Mouse (Mus musculus) testis, adult 2 months (tissue): ENCODE measurements around the gene Macrod1. TPM values are rescaled to one million over a fixed set of nuclear protein-coding genes. Genes with fewer than 3 reads are reported as not detected.

Experiments
- H3K27ac ChIP-seq: fragments of 200-500 bp; 2 replicates; pipeline ENCODE4 v1.5.1; 2012; ENCODE audit warnings: low read depth, low read length; ENCODE audit not compliant: control insufficient read depth, insufficient read depth
- H3K27me3 ChIP-seq: fragments of 200-500 bp; 2 replicates; pipeline ENCODE4 v1.6.1; 2012; ENCODE audit warnings: mild to moderate bottlenecking, low read length, moderate library complexity; ENCODE audit not compliant: control insufficient read depth, insufficient read depth
- H3K36me3 ChIP-seq: fragments of 200-500 bp; 2 replicates; pipeline ENCODE4 v1.6.1; 2012; ENCODE audit warnings: mild to moderate bottlenecking, low read length; ENCODE audit not compliant: control insufficient read depth, insufficient read depth
- H3K4me1 ChIP-seq: fragments of 200-500 bp; 2 replicates; pipeline ENCODE4 v1.6.1; 2012; ENCODE audit warnings: low read length; ENCODE audit not compliant: control insufficient read depth, insufficient read depth
- H3K4me3 ChIP-seq: fragments of 200-500 bp; 2 replicates; pipeline ENCODE4 v1.5.1; 2012; ENCODE audit warnings: low read depth, mild to moderate bottlenecking, low read length, moderate library complexity, mixed read lengths; ENCODE audit not compliant: control insufficient read depth
- CTCF ChIP-seq: fragments of 200-500 bp; IDR thresholded peaks from 2 replicates; pipeline ENCODE4 v1.5.1; 2012; ENCODE audit warnings: low read depth, mild to moderate bottlenecking, inconsistent platforms, low read length, moderate library complexity; ENCODE audit not compliant: control insufficient read depth, insufficient read depth, insufficient replicate concordance
- POLR2A ChIP-seq: fragments of 200-500 bp; IDR thresholded peaks from 2 replicates; pipeline ENCODE4 v1.6.1; 2012; ENCODE audit warnings: low read depth, mild to moderate bottlenecking, inconsistent platforms, low read length, moderate library complexity; ENCODE audit not compliant: control insufficient read depth
- polyA plus RNA-seq: library from polyadenylated mRNA; depleted of rRNA; stranded (reverse); fragments of >200 nt; gene quantifications from 2 replicates; pipeline ENCODE4 v1.2.3, GENCODE M21; 2012

Macrod1 gene
- polyA plus RNA-seq, 1 experiment = 39.2 TPM

DNA sequence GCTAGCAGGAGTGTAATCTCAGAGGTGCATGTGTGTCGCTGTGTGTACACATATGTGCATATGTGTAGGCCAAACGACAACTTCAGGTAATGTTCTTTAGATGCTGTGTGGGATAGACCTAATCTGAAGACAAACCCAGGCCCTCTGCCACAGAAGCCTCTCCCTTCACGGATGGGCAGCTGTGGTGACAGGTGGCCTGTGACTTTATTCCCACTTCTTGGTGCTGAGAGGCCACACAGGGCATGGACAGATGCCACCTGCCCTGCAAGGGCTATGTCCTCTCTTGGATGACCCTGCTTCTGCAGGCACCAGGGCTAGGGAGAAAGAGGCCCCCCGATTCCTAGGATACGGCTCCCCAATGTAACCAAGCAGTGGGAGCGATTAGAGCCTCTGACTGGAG lies 54.7 kb downstream of the Macrod1 start:
- no peaks in the 10 kb centered on the region for H3K27me3 ChIP-seq
- TF ChIP-seq CTCF (no peak), POLR2A (no peak)
- H3K4me3 ChIP-seq = no peak overlapping the region
- no peak overlapping the region for H3K27ac ChIP-seq
- no peaks in the 10 kb centered on the region for H3K4me1 ChIP-seq
- no peaks in the 10 kb centered on the region for H3K36me3 ChIP-seq

DNA sequence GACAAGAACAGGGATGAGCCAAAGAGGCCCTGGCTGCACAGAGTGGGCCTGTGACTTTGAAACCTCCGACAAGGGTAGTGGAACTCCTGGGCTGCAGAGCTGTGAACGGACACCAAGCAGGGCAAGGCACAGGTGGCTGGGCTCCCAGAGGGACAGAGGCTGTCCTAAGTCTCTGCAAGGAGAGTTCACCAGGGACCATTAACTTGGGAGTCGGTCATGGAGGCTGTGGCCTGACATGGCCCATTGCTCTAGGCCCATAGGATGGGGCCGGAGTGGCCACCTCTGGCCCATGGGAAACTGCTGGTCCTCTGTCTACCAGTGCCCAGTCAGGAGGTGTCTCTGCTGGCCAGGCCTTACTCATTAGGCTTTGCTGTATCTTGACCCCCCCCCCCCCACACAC lies 55.1 kb downstream of the Macrod1 start:
- TF ChIP-seq CTCF = no peak
- no peak for TF ChIP-seq POLR2A
- Histone ChIP-seq H3K4me1 (no peaks in the 10 kb centered on the region), H3K27ac (no peak overlapping the region), H3K36me3 (no peaks in the 10 kb centered on the region), H3K4me3 (no peak overlapping the region), H3K27me3 (no peaks in the 10 kb centered on the region)

DNA sequence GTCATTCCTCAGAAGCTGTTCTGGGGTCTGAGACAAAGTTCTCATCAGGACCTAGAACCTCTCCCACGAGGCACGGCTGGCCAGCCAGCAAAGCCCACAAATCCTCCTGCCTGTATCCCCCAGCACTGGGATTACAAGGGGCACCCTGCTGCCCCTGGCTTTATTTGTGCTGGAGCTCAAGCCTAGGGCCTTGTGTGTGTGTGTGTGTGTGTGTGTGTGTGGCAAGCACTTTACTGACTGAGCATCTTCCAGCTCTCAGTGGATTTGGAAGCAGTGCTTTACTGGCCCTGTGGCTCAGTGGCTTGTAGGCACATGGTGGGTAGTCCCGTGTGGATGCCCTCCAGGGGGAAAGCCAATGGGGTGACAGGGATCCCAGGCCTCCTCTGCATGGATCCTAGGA lies 56.0 kb downstream of the Macrod1 start:
- H3K27ac ChIP-seq = no peak overlapping the region
- no peak for TF ChIP-seq POLR2A
- no peak for TF ChIP-seq CTCF
- H3K36me3 ChIP-seq = no peaks in the 10 kb centered on the region
- H3K4me3 ChIP-seq = no peak overlapping the region
- H3K27me3 ChIP-seq = no peaks in the 10 kb centered on the region
- H3K4me1 ChIP-seq = no peaks in the 10 kb centered on the region

DNA sequence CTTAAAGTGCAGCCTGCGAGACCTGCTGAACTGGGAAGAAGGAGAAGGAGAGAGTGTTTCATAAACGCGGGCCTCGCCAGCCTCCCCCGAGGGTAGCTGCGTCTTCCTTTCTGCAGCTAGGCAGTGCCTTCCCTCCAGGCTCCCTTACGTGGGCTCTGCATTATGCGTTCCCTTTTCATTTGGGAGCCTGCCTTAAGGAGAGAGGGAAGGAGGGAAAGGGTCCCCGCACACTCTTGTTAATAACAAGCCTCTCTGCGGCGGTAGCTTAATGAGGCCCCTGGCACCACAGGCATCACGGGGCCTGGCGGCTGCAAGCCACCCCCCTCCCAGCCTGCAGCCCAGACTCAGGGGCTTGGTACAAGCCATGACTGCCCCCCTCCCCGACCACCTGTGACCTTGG lies 57.0 kb downstream of the Macrod1 start:
- Histone ChIP-seq H3K4me1 (no peaks in the 10 kb centered on the region), H3K27ac (no peak overlapping the region), H3K36me3 (no peaks in the 10 kb centered on the region), H3K4me3 (no peak overlapping the region), H3K27me3 (no peaks in the 10 kb centered on the region)
- TF ChIP-seq CTCF (no peak), POLR2A (no peak)

DNA sequence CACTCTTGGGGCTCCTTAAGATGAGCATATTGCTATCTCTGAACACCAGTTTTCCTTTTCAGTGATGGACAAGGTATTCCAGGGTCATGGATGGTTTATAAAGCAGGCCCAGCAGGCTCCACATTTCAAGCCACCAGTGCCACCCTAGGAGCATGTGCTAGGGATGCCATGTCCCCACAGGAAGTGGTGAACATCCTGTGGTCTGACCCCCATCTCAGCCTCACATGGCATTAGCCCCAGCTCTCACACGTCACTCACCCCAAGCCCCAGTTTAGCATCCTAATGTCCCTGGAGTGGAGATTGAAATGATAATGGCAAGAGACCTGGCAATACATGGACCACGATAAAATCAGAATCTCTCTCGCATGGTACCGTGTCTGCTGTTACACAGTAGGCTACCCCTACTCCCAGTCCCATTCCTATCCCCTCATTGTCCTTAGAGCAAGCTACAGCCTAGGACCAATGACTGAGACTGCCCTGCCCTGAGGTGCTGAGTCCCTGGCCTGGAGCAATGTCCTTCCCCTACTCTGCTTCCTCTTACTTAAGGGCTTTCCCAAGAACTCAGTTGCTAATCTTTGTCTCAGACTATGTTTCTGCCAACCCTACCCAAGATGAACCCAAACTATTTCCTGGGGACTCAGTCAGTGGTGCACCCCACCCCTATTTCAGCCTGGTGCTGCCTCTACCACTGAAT lies 59.6 kb downstream of the Macrod1 start:
- Histone ChIP-seq H3K4me3 (no peak overlapping the region), H3K27ac (no peak overlapping the region), H3K4me1 (no peaks in the 10 kb centered on the region; the same call in 1 of the 2 replicates), H3K27me3 (no peaks in the 10 kb centered on the region), H3K36me3 (no peaks in the 10 kb centered on the region)
- no peak for TF ChIP-seq POLR2A
- no peak for TF ChIP-seq CTCF

DNA sequence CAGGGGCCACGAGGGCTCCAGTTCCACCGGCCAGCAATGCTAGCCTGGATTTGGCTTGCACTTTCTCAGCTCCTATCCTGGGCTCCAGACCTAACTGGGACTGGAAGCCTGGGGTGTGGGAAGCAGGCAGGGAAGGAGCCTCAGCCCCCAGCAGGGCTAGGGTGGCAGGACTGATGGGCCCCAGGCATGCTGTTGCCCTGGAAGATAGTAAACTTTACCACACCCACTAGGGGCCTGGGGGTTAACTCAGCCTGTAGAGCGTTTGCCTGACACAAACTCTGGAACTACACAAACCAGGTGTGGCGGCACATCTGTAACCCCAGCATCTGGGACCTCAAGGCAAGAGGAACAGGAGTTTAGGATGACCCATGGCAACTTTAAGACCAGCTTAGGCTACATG lies 60.5 kb downstream of the Macrod1 start:
- no peak overlapping the region for H3K27ac ChIP-seq
- H3K36me3 ChIP-seq = no peaks in the 10 kb centered on the region
- H3K4me1 ChIP-seq = no peaks in the 10 kb centered on the region; the same call in 1 of the 2 replicates
- no peak overlapping the region for H3K4me3 ChIP-seq
- no peak for TF ChIP-seq CTCF
- TF ChIP-seq POLR2A = no peak
- H3K27me3 ChIP-seq = no peaks in the 10 kb centered on the region

DNA sequence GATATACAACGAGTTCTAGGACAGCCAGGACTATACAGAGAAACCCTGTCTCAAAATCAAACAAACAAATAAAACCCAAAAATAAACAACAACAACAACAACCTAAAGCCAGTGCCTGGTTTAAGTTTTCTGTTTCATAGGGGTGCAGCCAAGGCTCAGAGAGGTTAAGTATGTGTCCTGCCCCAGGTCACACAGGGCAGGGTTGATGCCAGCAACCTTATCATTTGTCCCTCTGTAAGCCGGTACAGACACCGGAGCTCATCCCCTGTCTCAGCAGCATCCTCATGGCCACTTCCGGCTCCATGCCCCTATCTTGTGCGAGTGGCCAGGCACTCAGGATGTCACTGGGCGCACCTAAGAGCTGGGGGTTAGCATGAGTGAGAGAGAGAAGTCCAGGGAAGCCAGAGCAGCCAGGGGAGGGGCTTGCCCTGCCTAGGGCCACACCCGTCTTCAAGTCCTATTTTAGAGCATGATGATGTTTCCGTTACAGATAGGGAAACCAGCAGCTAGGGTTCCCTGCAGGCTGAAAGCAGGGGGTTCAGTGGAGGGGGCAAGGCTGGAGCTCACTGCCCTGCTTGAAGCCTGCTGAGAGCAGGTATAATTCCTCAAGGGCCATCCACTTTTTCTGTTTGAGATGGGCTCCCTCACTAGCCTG lies 61.2 kb downstream of the Macrod1 start:
- H3K27me3 ChIP-seq = no peaks in the 10 kb centered on the region
- no peaks in the 10 kb centered on the region; the same call in 1 of the 2 replicates for H3K4me1 ChIP-seq
- TF ChIP-seq CTCF = no peak
- no peak for TF ChIP-seq POLR2A
- no peak overlapping the region for H3K4me3 ChIP-seq
- H3K27ac ChIP-seq = no peak overlapping the region
- H3K36me3 ChIP-seq = no peaks in the 10 kb centered on the region
